Comparison of ENCODE assay signal across 9 mouse cellular contexts in the genomic region with DNA sequence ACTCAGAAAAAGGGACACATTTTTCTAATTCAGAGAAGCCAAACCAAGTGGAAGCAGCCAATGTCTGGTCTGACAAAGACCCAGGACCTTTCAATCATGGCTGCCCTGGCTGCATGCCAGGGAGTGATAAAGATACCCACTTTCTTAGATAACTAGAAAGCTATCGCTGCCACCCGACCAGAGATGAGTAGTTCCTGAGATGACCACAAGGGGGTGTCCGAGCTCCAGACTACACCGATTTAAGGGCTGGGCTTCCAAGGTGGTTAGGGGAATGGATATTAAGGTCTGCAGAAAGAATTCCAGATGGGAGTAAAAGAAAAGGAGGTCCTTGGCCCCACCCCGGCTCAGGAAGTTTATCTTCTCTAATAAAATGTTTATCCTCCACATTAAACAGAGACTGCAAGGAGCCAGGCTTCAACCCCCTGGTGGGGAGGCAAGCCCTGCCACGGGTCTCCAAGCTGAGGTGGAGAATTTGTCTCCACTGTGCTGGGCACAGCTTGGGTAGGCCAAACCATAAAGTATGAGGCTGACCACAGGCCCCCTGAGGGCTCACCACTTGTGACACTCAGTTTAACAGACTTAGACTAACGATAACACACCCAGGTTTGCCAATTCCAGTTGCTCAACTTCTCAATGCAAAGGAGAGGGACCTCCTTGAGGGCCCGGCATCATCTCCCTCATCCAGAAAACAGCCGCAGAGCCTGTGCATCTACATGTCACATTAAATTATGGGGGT. TPM values are rescaled to one million over a fixed set of nuclear protein-coding genes. Genes with fewer than 3 reads are reported as not detected.
DNase-seq lines count a peak whose midpoint lies in the region; ATAC-seq and TF ChIP-seq lines count a peak whose summit lies in the region.
"Had no signal": no experiment of that assay in that cellular context is flagged by ENCODE, and none has a peak within 500 bp of the region (broad histone marks: within the 10 kb centered on the region; RNA-seq: fewer than 3 reads in every experiment).

No protein-coding gene starts in this region.

- peaks cover 0 to 14% of the 10 kb centered on the region in 2 experiments; a peak in 3 of 4 replicates for H3K36me3 ChIP-seq in MEL (ENCODE audit: control insufficient read depth in 1 of 2, insufficient read depth in 2 of 2, low read length in 2 of 2)
- peaks cover 64% of the 10 kb centered on the region for H3K36me3 ChIP-seq in forebrain, embryonic 10.5 days (replicated peaks)

- no peaks in the 10 kb centered on the region for H3K27me3 ChIP-seq in MEL (ENCODE audit: control insufficient read depth in 1 of 2, insufficient read depth in 2 of 2, low read length in 2 of 2)
- H3K27me3 ChIP-seq in forebrain, embryonic 10.5 days (ENCODE audit: poor library complexity, severe bottlenecking), result no peaks in the 10 kb centered on the region
- H3K27me3 ChIP-seq: megakaryocyte, embryonic 14.5 days had no signal

- DNase-seq in MEL (ENCODE audit: low read depth, low spot score), result peak; percentile 79
- DNase-seq in brain, embryonic 14.5 days (ENCODE audit: low read depth), result peak; percentile 82
- peak; percentile 74 for DNase-seq in forebrain, embryonic 10.5 days (ENCODE audit: extremely low spot score, low spot score)
- DNase-seq in heart, postnatal 14 days, result peak; percentile 74 to 85
- peak; percentile 86 to 88 for DNase-seq in layer of hippocampus, postnatal 10 days (ENCODE audit: low spot score in 2 of 2)
- DNase-seq in lung, postnatal 10 days, result peak; percentile 87
- DNase-seq in right cerebral cortex, adult 2 months (ENCODE audit: low spot score in 2 of 2), result peak; percentile 84 to 89

- no peaks in the 10 kb centered on the region for H3K9me3 ChIP-seq in MEL (replicated peaks; ENCODE audit: insufficient read depth, low read length)
- H3K9me3 ChIP-seq in forebrain, embryonic 10.5 days, result no peaks in the 10 kb centered on the region
- H3K9me3 ChIP-seq: megakaryocyte, embryonic 14.5 days had no signal

- no peak for ATAC-seq in erythroid progenitor cell, adult 5-6 weeks (replicated peaks; ENCODE audit: low FRiP score, poor library complexity, severe bottlenecking)

- H3K27ac ChIP-seq in MEL (ENCODE audit: control insufficient read depth, low read depth, low read length), result no peak overlapping the region
- H3K27ac ChIP-seq in forebrain, embryonic 10.5 days, result 0 out of 2 replicates have a peak overlapping the region, but pooled peaks have one; percentile 44

- TF ChIP-seq CTCF in MEL (IDR thresholded peaks at IDR 0.05 in 2 of 3, conservative IDR thresholded peaks at IDR 0.05 in 1 of 3; ENCODE audit: control insufficient read depth in 1 of 3, insufficient read depth in 1 of 3, low read depth in 2 of 3, low read length in 3 of 3, poor library complexity in 1 of 3, severe bottlenecking in 1 of 3), result peak; percentile 71 to 77 (median 71)
- TF ChIP-seq CTCF in brain, embryonic 14.5 days (IDR thresholded peaks at IDR 0.05; ENCODE audit: borderline replicate concordance, extremely low read depth, insufficient read depth, insufficient read length), result peak; percentile 79

- peak; percentile 49 for TF ChIP-seq RAD21 in MEL (IDR thresholded peaks at IDR 0.05; ENCODE audit: low read depth, low read length)

- WGBS in forebrain, embryonic 10.5 days, result 38% methylated on average over 9 of the region's 9 CpGs

- H3K4me1 ChIP-seq in MEL (ENCODE audit: control insufficient read depth in 1 of 2, insufficient read depth in 2 of 2, low read length in 2 of 2), result peaks cover 0 to 21% of the 10 kb centered on the region in 2 experiments; a peak in 3 of 4 replicates
- peaks cover 82% of the 10 kb centered on the region for H3K4me1 ChIP-seq in forebrain, embryonic 10.5 days

- intact Hi-C loops in heart, postnatal 14 days (cut with DNase I), result loop anchor here (5.0 kb wide), 2 partner anchors 42 to 127 kb away; a partner anchor contains a TSS

- H3K4me3 ChIP-seq in MEL (ENCODE audit: control insufficient read depth in 1 of 2, insufficient read depth in 1 of 2, low read depth in 2 of 2, low read length in 2 of 2), result peak overlapping the region in 1 of 2 experiments; percentile 23; a peak in 1 of 4 replicates
- peak overlapping the region; percentile 31 for H3K4me3 ChIP-seq in forebrain, embryonic 10.5 days

- TF ChIP-seq EP300 in MEL (IDR thresholded peaks at IDR 0.05; ENCODE audit: low read depth in 1 of 2, low read length in 2 of 2), result no peak

- peaks cover 49% of the 10 kb centered on the region for H3K79me2 ChIP-seq in MEL (ENCODE audit: control insufficient read depth, insufficient read depth, low read length, poor library complexity)

- H3K9ac ChIP-seq in MEL (ENCODE audit: control insufficient read depth, low read depth, low read length, poor library complexity, severe bottlenecking), result 0 out of 2 replicates have a peak overlapping the region, but pooled peaks have one; percentile 26

- no peak for TF ChIP-seq POLR2A in MEL (IDR thresholded peaks at IDR 0.05; ENCODE audit: control insufficient read depth in 1 of 2, insufficient read depth in 1 of 2, low read depth in 1 of 2, low read length in 2 of 2, poor library complexity in 1 of 2)
- no peak for TF ChIP-seq POLR2A in brain, embryonic 14.5 days (IDR thresholded peaks at IDR 0.05; ENCODE audit: borderline replicate concordance, extremely low read depth, insufficient read depth, insufficient read length, poor library complexity, severe bottlenecking)

TF ChIP-seq in MEL, 35 proteins besides CTCF, POLR2A, EP300 and RAD21 (continues in another document):
- TF ChIP-seq MYC (IDR thresholded peaks at IDR 0.05; ENCODE audit: low read depth, low read length), result no peak
- no peak for TF ChIP-seq SIN3A (IDR thresholded peaks at IDR 0.05; ENCODE audit: low read length)
- 0 out of 2 replicates have a peak, but pooled peaks have one; percentile 12 for TF ChIP-seq ETS1 (IDR thresholded peaks at IDR 0.05; ENCODE audit: low read depth, low read length)
- TF ChIP-seq NRF1 (IDR thresholded peaks at IDR 0.05; ENCODE audit: insufficient read depth, low read depth, low read length, poor library complexity, severe bottlenecking), result no peak

RNA-seq across cellular contexts. Expression of a gene that starts 2.5 kb away (rescaled TPM):
- 0.19 TPM in 1 of 2 replicates, not detected in the other for total RNA-seq in MEL (2012; rRNA removed)
- polyA plus RNA-seq in MEL (2012; ENCODE audit: insufficient read depth in 1 of 2, insufficient read length in 2 of 2, low read depth in 1 of 2, low replicate concordance in 2 of 2, missing spikeins in 1 of 2), result under 1 TPM in 1 of 2 experiments, not detected in 1; 0.13 TPM
- 5.2 and 6.8 TPM in 2 replicates for polyA plus RNA-seq in brain, embryonic 14.5 days (2012; rRNA removed)
- not detected in 2 replicates for polyA plus RNA-seq in forebrain, embryonic 10.5 days (2016; fragmentation: Nextera tagmentation; extraction: Ambion mirVana)
- 10 to 100 TPM; 15.2 to 19.5 TPM for total RNA-seq in heart, postnatal 14 days (2021)
- total RNA-seq in layer of hippocampus, postnatal 10 days (2021), result 10 to 100 TPM; 16.0 to 17.6 TPM
- not detected in 2 replicates for total RNA-seq in erythroid progenitor cell, adult 5-6 weeks (2015; ENCODE audit: low replicate concordance)
- total RNA-seq in erythroid progenitor cell, adult 5-6 weeks (2017; ENCODE audit: low replicate concordance), result 1.4 TPM in 1 of 2 replicates, not detected in the other

RNA-seq across cellular contexts. Expression of a gene that starts 3.8 kb away (rescaled TPM):
- not detected in 2 replicates for total RNA-seq in MEL (2012; rRNA removed)
- under 1 TPM in 1 of 2 experiments, not detected in 1; 0.24 TPM for polyA plus RNA-seq in MEL (2012; ENCODE audit: insufficient read depth in 1 of 2, insufficient read length in 2 of 2, low read depth in 1 of 2, low replicate concordance in 2 of 2, missing spikeins in 1 of 2)
- 0.06 and 0.29 TPM in 2 replicates for polyA plus RNA-seq in brain, embryonic 14.5 days (2012; rRNA removed)
- polyA plus RNA-seq in forebrain, embryonic 10.5 days (2016; fragmentation: Nextera tagmentation; extraction: Ambion mirVana), result 0.06 and 0.36 TPM in 2 replicates
- under 1 TPM in 1 of 2 experiments, not detected in 1; 0.12 TPM for total RNA-seq in heart, postnatal 14 days (2021)
- under 1 TPM in 1 of 2 experiments, not detected in 1; 0.43 TPM for total RNA-seq in layer of hippocampus, postnatal 10 days (2021)
- not detected in 2 replicates for total RNA-seq in erythroid progenitor cell, adult 5-6 weeks (2015; ENCODE audit: low replicate concordance)
- 1.4 TPM in 1 of 2 replicates, not detected in the other for total RNA-seq in erythroid progenitor cell, adult 5-6 weeks (2017; ENCODE audit: low replicate concordance)

RNA-seq across cellular contexts. Expression of a gene that starts 3.8 kb away (rescaled TPM):
- 13.3 and 14.0 TPM in 2 replicates for total RNA-seq in MEL (2012; rRNA removed)
- 10 to 100 TPM in 1 of 2 experiments, not detected in 1; 55.1 TPM for polyA plus RNA-seq in MEL (2012; ENCODE audit: insufficient read depth in 1 of 2, insufficient read length in 2 of 2, low read depth in 1 of 2, low replicate concordance in 2 of 2, missing spikeins in 1 of 2)
- polyA plus RNA-seq in brain, embryonic 14.5 days (2012; rRNA removed), result 31.4 and 34.7 TPM in 2 replicates
- 79.5 and 81.5 TPM in 2 replicates for polyA plus RNA-seq in forebrain, embryonic 10.5 days (2016; fragmentation: Nextera tagmentation; extraction: Ambion mirVana)
- 10 to 100 TPM; 10.1 to 11.3 TPM for total RNA-seq in heart, postnatal 14 days (2021)
- total RNA-seq in layer of hippocampus, postnatal 10 days (2021), result 10 to 100 TPM; 30.5 to 30.6 TPM
- 83.4 and 94.4 TPM in 2 replicates for total RNA-seq in erythroid progenitor cell, adult 5-6 weeks (2015; ENCODE audit: low replicate concordance)
- 43.9 and 53.3 TPM in 2 replicates for total RNA-seq in erythroid progenitor cell, adult 5-6 weeks (2017; ENCODE audit: low replicate concordance)

RNA-seq across cellular contexts. Expression of a gene that starts 8.0 kb away (rescaled TPM):
- total RNA-seq in MEL (2012; rRNA removed), result not detected in 2 replicates
- under 1 TPM in 1 of 2 experiments, not detected in 1; 0.10 TPM for polyA plus RNA-seq in MEL (2012; ENCODE audit: insufficient read depth in 1 of 2, insufficient read length in 2 of 2, low read depth in 1 of 2, low replicate concordance in 2 of 2, missing spikeins in 1 of 2)
- 1.8 and 3.8 TPM in 2 replicates for polyA plus RNA-seq in brain, embryonic 14.5 days (2012; rRNA removed)
- 0.15 and 0.26 TPM in 2 replicates for polyA plus RNA-seq in forebrain, embryonic 10.5 days (2016; fragmentation: Nextera tagmentation; extraction: Ambion mirVana)
- not detected for total RNA-seq in heart, postnatal 14 days (2021)
- total RNA-seq in layer of hippocampus, postnatal 10 days (2021), result 1 to 10 TPM in 1 of 2 experiments, not detected in 1; 2.4 TPM
- total RNA-seq in erythroid progenitor cell, adult 5-6 weeks (2015; ENCODE audit: low replicate concordance), result not detected in 2 replicates
- not detected in 2 replicates for total RNA-seq in erythroid progenitor cell, adult 5-6 weeks (2017; ENCODE audit: low replicate concordance)

RNA-seq across cellular contexts. Expression of a gene that starts 24.7 kb away (rescaled TPM):
- total RNA-seq in MEL (2012; rRNA removed), result 0.10 and 0.15 TPM in 2 replicates
- under 1 TPM in 1 of 2 experiments, not detected in 1; 0.88 TPM for polyA plus RNA-seq in MEL (2012; ENCODE audit: insufficient read depth in 1 of 2, insufficient read length in 2 of 2, low read depth in 1 of 2, low replicate concordance in 2 of 2, missing spikeins in 1 of 2)
- polyA plus RNA-seq in brain, embryonic 14.5 days (2012; rRNA removed), result 28.5 and 28.9 TPM in 2 replicates
- polyA plus RNA-seq in forebrain, embryonic 10.5 days (2016; fragmentation: Nextera tagmentation; extraction: Ambion mirVana), result 10.1 and 11.4 TPM in 2 replicates
- total RNA-seq in heart, postnatal 14 days (2021), result 10 to 100 TPM; 81.2 to 82.3 TPM
- total RNA-seq in layer of hippocampus, postnatal 10 days (2021), result 10 to 100 TPM; 18.8 to 21.8 TPM
- total RNA-seq in erythroid progenitor cell, adult 5-6 weeks (2015; ENCODE audit: low replicate concordance), result not detected in 2 replicates
- 0.30 TPM in 1 of 2 replicates, not detected in the other for total RNA-seq in erythroid progenitor cell, adult 5-6 weeks (2017; ENCODE audit: low replicate concordance)

Comparison
In these comparisons a context has a peak if more than half of its experiments do, and no peak if none do; other contexts are left out.
1. RNA of a gene that starts 2.5 kb away (total RNA-seq): 15.2 to 19.5 TPM in heart, postnatal 14 days and 16.0 to 17.6 TPM in layer of hippocampus, postnatal 10 days; 0.19 TPM in MEL and 1.4 TPM in erythroid progenitor cell, adult 5-6 weeks; every median in the first group is over 4 times any median in the second.
2. Peak in every context shown above with its lines, with median percentiles within 50 percentile points of each other: DNase-seq.